8 mouse cellular contexts compared by ENCODE assay signal in genomic region chr10:81496264-81496901, GRCm38 (mm10). TPM values are rescaled to one million over a fixed set of nuclear protein-coding genes. Genes with fewer than 3 reads are reported as not detected.
DNase-seq lines count a peak whose midpoint lies in the region; ATAC-seq lines count a peak whose summit lies in the region.

Gene Ncln (minus strand): TSS chr10:81496392.

- H3K9ac ChIP-seq in heart, embryonic 14.5 days (ENCODE audit: low read length) = peak within 1 kb of the TSS; percentile 88
- peak within 1 kb of the TSS; percentile 93 for H3K9ac ChIP-seq in liver, embryonic 13.5 days
- peak within 1 kb of the TSS; percentile 87 for H3K9ac ChIP-seq in stomach, embryonic 16.5 days (ENCODE audit: low read length)

- peaks cover 9 to 12% of the 10 kb centered on the region in 2 experiments; a peak in 3 of 4 replicates for H3K4me1 ChIP-seq in heart, embryonic 14.5 days (ENCODE audit: control insufficient read depth in 2 of 2, insufficient read depth in 2 of 2, low read length in 2 of 2)
- peaks cover 60% of the 10 kb centered on the region for H3K4me1 ChIP-seq in liver, embryonic 13.5 days (replicated peaks)
- H3K4me1 ChIP-seq in stomach, embryonic 16.5 days (ENCODE audit: control insufficient read depth, insufficient read depth, low read length) = peaks cover 17% of the 10 kb centered on the region

- H3K27me3 ChIP-seq in heart, embryonic 14.5 days (ENCODE audit: control insufficient read depth, insufficient read depth, low read length) = no peaks in the 10 kb centered on the region
- no peaks in the 10 kb centered on the region for H3K27me3 ChIP-seq in liver, embryonic 13.5 days
- H3K27me3 ChIP-seq in stomach, embryonic 16.5 days (ENCODE audit: control insufficient read depth, insufficient read depth, low read length) = no peaks in the 10 kb centered on the region

- peak within 1 kb of the TSS; percentile 84 for H3K4me2 ChIP-seq in heart, embryonic 14.5 days (ENCODE audit: low read length)
- H3K4me2 ChIP-seq in liver, embryonic 13.5 days = peak within 1 kb of the TSS; percentile 98
- peak within 1 kb of the TSS; percentile 95 for H3K4me2 ChIP-seq in stomach, embryonic 16.5 days (ENCODE audit: low read depth, low read length)

- no peaks in the 10 kb centered on the region for H3K9me3 ChIP-seq in heart, embryonic 14.5 days (ENCODE audit: control insufficient read depth, low read length)
- no peaks in the 10 kb centered on the region for H3K9me3 ChIP-seq in liver, embryonic 13.5 days (replicated peaks)
- no peaks in the 10 kb centered on the region for H3K9me3 ChIP-seq in stomach, embryonic 16.5 days (replicated peaks; ENCODE audit: control insufficient read depth, low read length)

- peak within 1 kb of the TSS; percentile 74 to 76 for H3K27ac ChIP-seq in heart, embryonic 14.5 days (replicated peaks in 1 of 2; ENCODE audit: control insufficient read depth in 1 of 2, insufficient read depth in 1 of 2, low read depth in 2 of 2, low read length in 2 of 2)
- peak within 1 kb of the TSS; percentile 74 for H3K27ac ChIP-seq in liver, embryonic 13.5 days
- H3K27ac ChIP-seq in stomach, embryonic 16.5 days (ENCODE audit: low read length) = peak within 1 kb of the TSS; percentile 83

- peak; percentile 97 for DNase-seq in c-Kit-negative CD71-positive TER-119-positive erythroid progenitor cells, embryonic 14.5 days (ENCODE audit: low read depth, low spot score)
- peak; percentile 96 for DNase-seq in fibroblast of lung, adult 2 months (ENCODE audit: low read depth)
- DNase-seq in kidney, postnatal 14 days = peak; percentile 99
- DNase-seq in liver, embryonic 13.5 days = peak; percentile 98
- DNase-seq in neural tube, embryonic 10.5 days (ENCODE audit: extremely low spot score, low spot score) = peak; percentile 96

- peaks cover 20% of the 10 kb centered on the region for H3K36me3 ChIP-seq in heart, embryonic 14.5 days (ENCODE audit: control insufficient read depth, insufficient read depth, low read length)
- H3K36me3 ChIP-seq in liver, embryonic 13.5 days = peaks cover 29% of the 10 kb centered on the region
- peaks cover 14% of the 10 kb centered on the region for H3K36me3 ChIP-seq in stomach, embryonic 16.5 days (ENCODE audit: control insufficient read depth, insufficient read depth, low read length)

- ATAC-seq in CD4-positive, CD25-positive, alpha-beta regulatory T cell, adult 4 months = peak; percentile 90
- ATAC-seq in heart, embryonic 14.5 days (ENCODE audit: insufficient number of reproducible peaks, insufficient read depth, low FRiP score, low read depth) = peak; percentile 93
- peak; percentile 95 for ATAC-seq in liver, embryonic 13.5 days (ENCODE audit: low read depth)
- peak; percentile 95 for ATAC-seq in stomach, embryonic 16.5 days (ENCODE audit: insufficient read depth, low FRiP score)

- peak within 1 kb of the TSS; percentile 72 to 90 for H3K4me3 ChIP-seq in heart, embryonic 14.5 days (ENCODE audit: control insufficient read depth in 1 of 2, insufficient read depth in 1 of 2, low read depth in 1 of 2, low read length in 2 of 2)
- H3K4me3 ChIP-seq in liver, embryonic 13.5 days (replicated peaks) = peak within 1 kb of the TSS; percentile 88
- H3K4me3 ChIP-seq in stomach, embryonic 16.5 days (replicated peaks; ENCODE audit: low read length) = peak within 1 kb of the TSS; percentile 88

- under 1% methylated on average over 40 of the region's 45 CpGs for WGBS in heart, embryonic 14.5 days
- under 1% methylated on average over 45 of the region's 45 CpGs for WGBS in liver, embryonic 13.5 days (ENCODE audit: insufficient replicate concordance)
- under 1% methylated on average over 45 of the region's 45 CpGs for WGBS in stomach, embryonic 16.5 days

RNA-seq across cellular contexts. Expression of gene Ncln, which starts in this region (rescaled TPM):
- polyA plus RNA-seq in CD4-positive, CD25-positive, alpha-beta regulatory T cell, adult 4 months (2017; shearing (Covaris generic)) = 10 to 100 TPM; 41.9 to 63.2 TPM
- polyA plus RNA-seq in heart, embryonic 14.5 days (2014; fragmentation: Nextera tagmentation; extraction: Ambion mirVana) = 40.7 and 44.6 TPM in 2 replicates
- 41.5 TPM in 2 replicates for polyA plus RNA-seq in liver, embryonic 13.5 days (2015; fragmentation: Nextera tagmentation; extraction: Ambion mirVana)
- polyA plus RNA-seq in stomach, embryonic 16.5 days (2015; fragmentation: Nextera tagmentation; extraction: Ambion mirVana) = 88.4 and 96.7 TPM in 2 replicates

Comparison
In these comparisons a context has a peak if more than half of its experiments do, and no peak if none do; other contexts are left out.
1. Peak in every context shown above with its lines: DNase-seq, ATAC-seq, H3K4me3 ChIP-seq and H3K27ac ChIP-seq.